Mouse (Mus musculus) bone marrow, adult 2 months (tissue): ENCODE data around the gene Mtrf1. TPM values are rescaled to one million over a fixed set of nuclear protein-coding genes. Genes with fewer than 3 reads are reported as not detected.
A peak's percentile ranks its signal among the peaks of the same experiment; 100 is the strongest.
"Not testable (repeated sequence)": the region's sequence is repeated elsewhere in the genome, so short reads cannot be mapped to it uniquely, and the experiment has no call there.

Experiments
- H3K27ac ChIP-seq: fragments of 200-500 bp; 2 replicates; pipeline ENCODE4 v1.5.1; 2012; ENCODE audit warnings: low read depth, mild to moderate bottlenecking, control low read depth, inconsistent platforms, low read length; ENCODE audit not compliant: control insufficient read depth, poor library complexity, insufficient read depth
- H3K4me1 ChIP-seq: fragments of 200-500 bp; 2 replicates; pipeline ENCODE4 v1.6.1; 2011; ENCODE audit warnings: low read length; ENCODE audit not compliant: control insufficient read depth, insufficient read depth
- H3K4me3 ChIP-seq: fragments of 200-500 bp; replicated peaks from 2 replicates; pipeline ENCODE3; 2011; ENCODE audit warnings: mild to moderate bottlenecking, low read depth, low read length, control low read depth; ENCODE audit not compliant: control insufficient read depth
- CTCF ChIP-seq: fragments of 200-500 bp; IDR thresholded peaks from 2 replicates; pipeline ENCODE4 v1.5.1; 2011; ENCODE audit warnings: low read length, control low read depth; ENCODE audit not compliant: control insufficient read depth, insufficient read depth
- POLR2A ChIP-seq: fragments of 200-500 bp; IDR thresholded peaks from 2 replicates; pipeline ENCODE4 v1.6.1; 2011; ENCODE audit warnings: low read depth, mild to moderate bottlenecking, control low read depth, low read length, borderline replicate concordance; ENCODE audit not compliant: control insufficient read depth
- WGBS: fragments of 180-500 bp; shearing (Covaris S2); methylation state at CpG from one replicate; pipeline ENCODE4 v1.1.7; 2018; 5-methylcytosine and 5-hydroxymethylcytosine counted together
- polyA plus RNA-seq: library from polyadenylated mRNA; stranded (reverse); fragments of >200 nt; gene quantifications from 2 replicates; pipeline ENCODE4 v1.2.4, GENCODE M21; 2011; ENCODE audit warnings: low replicate concordance; ENCODE audit not compliant: missing spikeins, insufficient read depth, insufficient read length

The Mtrf1 gene
- polyA plus RNA-seq, 1 experiment, result 3.4 TPM

DNA sequence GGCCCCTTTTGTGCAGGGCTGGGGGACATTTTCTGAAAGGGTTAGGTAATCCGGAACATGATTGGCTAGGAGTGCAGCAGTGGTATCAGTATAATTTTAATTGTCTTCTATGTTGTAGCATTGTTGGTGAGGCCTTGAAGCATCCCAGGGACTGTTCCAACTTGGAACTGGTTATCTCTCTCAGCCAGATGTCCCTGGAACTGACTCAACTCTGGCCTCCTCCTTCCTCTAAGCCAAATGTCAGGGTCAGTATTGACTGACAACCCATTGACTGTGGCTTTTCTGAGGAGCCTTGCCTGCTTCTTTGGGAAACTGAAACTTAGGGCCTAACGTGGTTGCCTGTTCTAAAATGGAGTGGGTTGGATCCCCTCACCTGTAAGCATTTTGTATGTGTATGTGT is 43.1 kb downstream of the Mtrf1 start:
- no peak for TF ChIP-seq CTCF
- TF ChIP-seq POLR2A, result no peak
- 58% methylated on average over 2 of the region's 2 CpGs for WGBS
- peak overlapping the region; percentile 15; the same call in 1 of the 2 replicates for H3K27ac ChIP-seq

DNA sequence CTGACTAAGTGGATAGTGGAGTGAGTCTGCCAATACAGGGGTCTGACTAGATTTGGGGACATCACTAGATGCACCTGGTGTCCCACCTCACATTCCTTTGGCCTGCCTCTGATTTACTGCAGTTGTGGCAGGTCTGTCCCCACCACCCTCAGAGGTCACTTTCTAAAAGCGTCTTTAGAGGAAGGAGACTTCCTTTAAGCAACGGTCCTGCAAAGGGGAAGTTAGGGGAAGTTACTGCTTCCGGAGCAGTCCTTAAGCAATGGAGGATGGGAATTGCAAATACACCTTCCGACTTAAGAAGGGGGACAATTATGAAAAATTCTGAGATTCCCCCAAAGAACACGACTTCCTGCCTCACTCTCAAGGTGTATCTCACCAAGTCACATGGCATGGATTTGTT is 43.9 kb downstream of the Mtrf1 start:
- TF ChIP-seq POLR2A (no peak), CTCF (no peak)
- Histone ChIP-seq H3K4me1 (peaks cover 11% of the 10 kb centered on the region), H3K27ac (peak overlapping the region; percentile 70; the same call in 1 of the 2 replicates), H3K4me3 (no peak overlapping the region)
- 14% methylated on average over 5 of the region's 5 CpGs for WGBS

More for the DNA sequence above, 43.1 kb downstream of the Mtrf1 start:
- H3K4me3 ChIP-seq, result no peak overlapping the region
- H3K4me1 ChIP-seq, result peaks cover 9% of the 10 kb centered on the region

GRCm38 (mm10) chr14:79444601-79445000 is 47.0 kb downstream of the Mtrf1 start:
- Histone ChIP-seq H3K27ac (no peak overlapping the region), H3K4me1 (peaks cover 10% of the 10 kb centered on the region), H3K4me3 (peak overlapping the region; percentile 25)
- TF ChIP-seq POLR2A (no peak), CTCF (no peak)
- 88% methylated on average over 9 of the region's 9 CpGs for WGBS

GRCm38 (mm10) chr14:79445055-79445620 is 47.6 kb downstream of the Mtrf1 start:
- peak overlapping the region; percentile 12; the same call in 1 of the 2 replicates for H3K27ac ChIP-seq
- H3K4me1 ChIP-seq, result peaks cover 10% of the 10 kb centered on the region
- peak overlapping the region; percentile 27 for H3K4me3 ChIP-seq
- no peak for TF ChIP-seq POLR2A
- no peak for TF ChIP-seq CTCF
- WGBS, result 67% methylated on average over 16 of the region's 16 CpGs

DNA sequence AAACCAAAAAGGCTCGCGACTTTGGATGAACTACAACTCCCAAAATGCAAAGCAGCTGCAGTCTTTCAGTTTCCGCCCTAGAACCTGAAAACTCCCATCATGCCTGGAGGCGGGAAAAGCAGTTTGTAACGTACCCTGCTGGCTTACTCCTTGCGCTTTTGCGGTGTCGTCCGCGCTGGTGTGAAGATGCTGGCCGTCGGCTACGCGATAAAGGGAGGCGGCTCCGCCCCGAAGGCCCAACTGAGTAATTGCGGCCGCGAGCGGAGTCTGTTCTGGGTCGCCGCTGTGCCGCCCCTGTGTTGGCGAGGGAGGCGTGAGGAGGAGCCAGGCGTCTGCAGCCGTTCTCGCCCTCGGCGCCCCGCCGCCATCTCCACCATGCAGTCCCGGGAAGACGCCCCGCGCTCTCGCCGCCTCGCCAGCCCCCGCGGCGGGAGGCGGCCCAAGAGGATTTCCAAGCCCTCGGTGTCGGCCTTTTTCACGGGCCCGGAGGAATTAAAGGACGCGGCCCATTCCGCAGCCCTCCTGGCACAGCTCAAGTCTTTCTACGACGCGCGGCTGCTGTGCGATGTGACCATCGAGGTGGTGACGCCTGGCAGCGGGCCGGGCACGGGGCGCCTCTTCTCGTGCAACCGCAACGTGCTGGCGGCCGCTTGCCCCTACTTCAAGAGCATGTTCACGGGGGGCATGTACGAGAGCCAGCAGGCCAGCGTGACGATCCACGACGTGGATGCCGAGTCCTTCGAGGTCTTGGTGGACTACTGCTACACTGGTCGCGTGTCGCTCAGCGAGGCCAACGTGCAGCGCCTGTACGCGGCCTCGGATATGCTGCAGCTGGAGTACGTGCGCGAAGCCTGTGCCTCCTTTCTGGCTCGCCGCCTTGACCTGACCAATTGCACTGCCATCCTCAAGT is 54.4 kb downstream of the Mtrf1 start, which contains the start of gene Kbtbd6:
TSS of gene Kbtbd6 (plus strand) at position 155 of the 910 bp plus-strand sequence.
- WGBS, result 18% methylated on average over 47 of the region's 89 CpGs
- H3K27ac ChIP-seq, result peak within 1 kb of the TSS; percentile 87
- TF ChIP-seq POLR2A, result peak; percentile 94
- peak within 1 kb of the TSS; percentile 67 for H3K4me3 ChIP-seq
- H3K4me1 ChIP-seq, result not testable (repeated sequence)

GRCm38 (mm10) chr14:79452591-79452934 is 55.0 kb downstream of the Mtrf1 start:
- H3K27ac ChIP-seq, H3K4me1 ChIP-seq: not testable (repeated sequence)
- WGBS, result 98% methylated on average over 8 of the region's 10 CpGs
- peak overlapping the region; percentile 18 for H3K4me3 ChIP-seq

DNA sequence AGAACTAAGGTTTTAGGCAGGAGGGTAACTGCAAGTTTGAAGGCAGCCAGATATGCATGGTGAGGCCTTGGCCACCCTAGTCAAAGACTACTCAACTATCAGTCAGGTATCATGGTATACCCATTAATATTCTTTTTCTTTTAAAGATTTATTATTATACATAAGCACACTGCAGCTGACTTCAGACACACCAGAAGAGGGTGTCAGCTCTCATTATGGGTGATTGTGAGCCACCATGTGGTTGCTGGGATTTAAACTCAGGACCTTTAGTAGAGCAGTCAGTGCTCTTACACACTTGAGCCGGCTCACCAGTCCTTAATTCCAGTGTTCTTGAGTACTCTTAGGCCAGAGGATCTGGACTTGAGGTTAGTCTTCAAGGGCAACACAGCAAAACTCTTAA is 62.8 kb downstream of the Mtrf1 start:
- H3K27ac ChIP-seq, result no peak overlapping the region
- H3K4me3 ChIP-seq, result no peak overlapping the region
- peaks cover 3% of the 10 kb centered on the region for H3K4me1 ChIP-seq
- 89% methylated on average over 1 of the region's 1 CpGs for WGBS
- TF ChIP-seq CTCF, result no peak
- TF ChIP-seq POLR2A, result no peak

DNA sequence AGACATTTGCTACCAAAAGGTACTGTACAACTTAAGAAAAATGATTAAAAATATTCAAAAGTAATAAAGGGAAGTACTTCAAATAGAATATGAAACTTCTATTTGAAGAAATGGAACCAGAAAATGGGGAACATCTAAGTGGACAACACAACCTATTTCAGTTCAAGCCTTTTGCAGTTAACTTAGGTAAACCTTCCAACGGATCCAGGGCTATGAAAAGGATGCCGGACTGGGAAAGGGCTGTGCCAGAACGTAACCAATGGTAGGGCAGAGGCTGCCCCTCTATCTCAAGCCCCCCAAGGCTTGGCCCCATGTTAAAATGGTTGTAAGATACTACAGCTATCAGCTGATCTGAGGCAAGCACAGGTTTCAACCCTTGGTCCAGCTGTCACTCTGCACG is 63.4 kb downstream of the Mtrf1 start:
- 78% methylated on average over 4 of the region's 4 CpGs for WGBS
- H3K4me1 ChIP-seq, result peaks cover 3% of the 10 kb centered on the region
- peak overlapping the region; percentile 67 for H3K27ac ChIP-seq
- TF ChIP-seq POLR2A (no peak), CTCF (no peak)
- no peak overlapping the region for H3K4me3 ChIP-seq

DNA sequence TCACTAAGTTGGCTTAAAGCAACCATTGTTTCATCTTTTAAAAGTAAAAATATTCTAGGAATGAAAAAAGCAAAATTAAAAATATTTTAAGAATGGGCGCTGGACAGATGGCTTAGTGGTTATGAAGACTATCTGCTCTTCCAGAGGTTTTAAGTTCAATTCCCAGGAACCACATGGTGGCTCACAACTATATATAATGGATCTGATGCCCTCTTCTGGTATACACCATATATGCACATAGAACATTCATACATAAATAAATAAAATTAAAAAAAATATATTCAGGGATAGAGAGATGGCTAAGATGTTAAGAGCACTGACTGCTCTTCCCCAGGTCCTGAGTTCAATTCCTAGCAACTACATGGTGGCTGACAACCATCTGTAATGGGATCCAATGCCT is 68.1 kb downstream of the Mtrf1 start:
- no peak overlapping the region for H3K4me3 ChIP-seq
- H3K27ac ChIP-seq, result no peak overlapping the region
- no peak for TF ChIP-seq CTCF
- TF ChIP-seq POLR2A, result no peak
- 84% methylated on average over 1 of the region's 1 CpGs for WGBS
- H3K4me1 ChIP-seq, result peaks cover 3% of the 10 kb centered on the region
